Mouse (Mus musculus): ENCODE measurements around the gene Kcnj11. TPM values are rescaled to one million over a fixed set of nuclear protein-coding genes. Genes with fewer than 3 reads are reported as not detected.

Kcnj11 gene
- polyA plus RNA-seq, 1 experiment from 2014 or later, result 0.48 TPM

GRCm38 (mm10) chr7:46099682-46100081 is 882 bp downstream of the Kcnj11 start:
- no peaks in the 10 kb centered on the region for H3K36me3 ChIP-seq
- 85% methylated on average over 13 of the region's 13 CpGs for WGBS
- H3K4me3 ChIP-seq, result no peak overlapping the region; the same call in 1 of the 2 replicates
- H3K27ac ChIP-seq, result no peak overlapping the region
- no peaks in the 10 kb centered on the region for H3K9me3 ChIP-seq
- DNase-seq (ENCODE audit: low spot score), result no peak
- peaks cover 40% of the 10 kb centered on the region for H3K27me3 ChIP-seq (ENCODE audit: insufficient read depth, poor library complexity, severe bottlenecking)
- H3K4me1 ChIP-seq (replicated peaks), result peaks cover 19% of the 10 kb centered on the region

- H3K27ac ChIP-seq, result no peak overlapping the region
- peaks cover 19% of the 10 kb centered on the region for H3K4me1 ChIP-seq (replicated peaks)
- WGBS, result 93% methylated on average over 19 of the region's 19 CpGs
- H3K9me3 ChIP-seq, result no peaks in the 10 kb centered on the region
- no peaks in the 10 kb centered on the region for H3K36me3 ChIP-seq
- DNase-seq (ENCODE audit: low spot score), result no peak
- H3K27me3 ChIP-seq (ENCODE audit: insufficient read depth, poor library complexity, severe bottlenecking), result peaks cover 46% of the 10 kb centered on the region
- H3K4me3 ChIP-seq, result no peak overlapping the region
Observed at GRCm38 (mm10) chr7:46098919-46099286, 1.7 kb downstream of the Kcnj11 start.

- Histone ChIP-seq H3K4me1 (replicated peaks) (peaks cover 19% of the 10 kb centered on the region), H3K36me3 (no peaks in the 10 kb centered on the region), H3K9me3 (no peaks in the 10 kb centered on the region), H3K27me3 (ENCODE audit: insufficient read depth, poor library complexity, severe bottlenecking) (peaks cover 46% of the 10 kb centered on the region), H3K27ac (no peak overlapping the region), H3K4me3 (no peak overlapping the region)
- 87% methylated on average over 19 of the region's 19 CpGs for WGBS
- no peak for DNase-seq (ENCODE audit: low spot score)
Observed at GRCm38 (mm10) chr7:46098221-46098918, 2.2 kb downstream of the Kcnj11 start.

GRCm38 (mm10) chr7:46097319-46097783 is 3.2 kb downstream of the Kcnj11 start:
- no peak overlapping the region for H3K4me3 ChIP-seq
- H3K4me1 ChIP-seq (replicated peaks), result peaks cover 27% of the 10 kb centered on the region
- H3K27me3 ChIP-seq (ENCODE audit: insufficient read depth, poor library complexity, severe bottlenecking), result peaks cover 46% of the 10 kb centered on the region
- no peak overlapping the region for H3K27ac ChIP-seq
- H3K36me3 ChIP-seq, result no peaks in the 10 kb centered on the region
- no peaks in the 10 kb centered on the region for H3K9me3 ChIP-seq
- DNase-seq (ENCODE audit: low spot score), result no peak
- WGBS, result 67% methylated on average over 4 of the region's 4 CpGs

GRCm38 (mm10) chr7:46096136-46096535 is 4.4 kb downstream of the Kcnj11 start:
- no peaks in the 10 kb centered on the region for H3K9me3 ChIP-seq
- H3K4me1 ChIP-seq (replicated peaks), result peaks cover 27% of the 10 kb centered on the region
- no peak overlapping the region for H3K4me3 ChIP-seq
- 2% methylated on average over 4 of the region's 4 CpGs for WGBS
- no peaks in the 10 kb centered on the region for H3K36me3 ChIP-seq
- H3K27me3 ChIP-seq (ENCODE audit: insufficient read depth, poor library complexity, severe bottlenecking), result peaks cover 46% of the 10 kb centered on the region
- H3K27ac ChIP-seq, result no peak overlapping the region
- DNase-seq (ENCODE audit: low spot score), result peak; percentile 74

- no peak for DNase-seq (ENCODE audit: low spot score)
- Histone ChIP-seq H3K27ac (no peak overlapping the region), H3K9me3 (peaks cover 13% of the 10 kb centered on the region; the same call in 1 of the 2 replicates), H3K36me3 (no peaks in the 10 kb centered on the region), H3K27me3 (ENCODE audit: insufficient read depth, poor library complexity, severe bottlenecking) (peaks cover 20% of the 10 kb centered on the region), H3K4me3 (no peak overlapping the region), H3K4me1 (replicated peaks) (peaks cover 12% of the 10 kb centered on the region)
- 23% methylated on average over 8 of the region's 8 CpGs for WGBS
Observed at GRCm38 (mm10) chr7:46092803-46093202, 7.8 kb downstream of the Kcnj11 start.

- no peak for DNase-seq (ENCODE audit: low spot score)
- Histone ChIP-seq H3K4me3 (no peak overlapping the region), H3K27me3 (ENCODE audit: insufficient read depth, poor library complexity, severe bottlenecking) (no peaks in the 10 kb centered on the region), H3K4me1 (replicated peaks) (peaks cover 8% of the 10 kb centered on the region), H3K36me3 (peaks cover 20% of the 10 kb centered on the region), H3K27ac (no peak overlapping the region), H3K9me3 (peaks cover 13% of the 10 kb centered on the region; the same call in 1 of the 2 replicates)
- 92% methylated on average over 6 of the region's 6 CpGs for WGBS
Observed at GRCm38 (mm10) chr7:46088241-46088640, 12.3 kb downstream of the Kcnj11 start.

- WGBS, result 88% methylated on average over 6 of the region's 6 CpGs
- H3K4me1 ChIP-seq (replicated peaks), result no peaks in the 10 kb centered on the region
- no peak overlapping the region for H3K4me3 ChIP-seq
- no peak overlapping the region for H3K27ac ChIP-seq
- peaks cover 13% of the 10 kb centered on the region; the same call in 1 of the 2 replicates for H3K9me3 ChIP-seq
- DNase-seq (ENCODE audit: low spot score), result no peak
- no peaks in the 10 kb centered on the region for H3K27me3 ChIP-seq (ENCODE audit: insufficient read depth, poor library complexity, severe bottlenecking)
- peaks cover 38% of the 10 kb centered on the region for H3K36me3 ChIP-seq
Observed at GRCm38 (mm10) chr7:46086378-46086777, 14.2 kb downstream of the Kcnj11 start.

- WGBS, result 82% methylated on average over 16 of the region's 16 CpGs
- H3K36me3 ChIP-seq, result peaks cover 52% of the 10 kb centered on the region
- H3K9me3 ChIP-seq, result peaks cover 13% of the 10 kb centered on the region; the same call in 1 of the 2 replicates
- no peak for DNase-seq (ENCODE audit: low spot score)
- H3K27ac ChIP-seq, result no peak overlapping the region
- no peaks in the 10 kb centered on the region for H3K4me1 ChIP-seq (replicated peaks)
- H3K4me3 ChIP-seq, result no peak overlapping the region
- H3K27me3 ChIP-seq (ENCODE audit: insufficient read depth, poor library complexity, severe bottlenecking), result no peaks in the 10 kb centered on the region
Observed at GRCm38 (mm10) chr7:46084839-46085513, 15.6 kb downstream of the Kcnj11 start.

GRCm38 (mm10) chr7:46084024-46084423 is 16.5 kb downstream of the Kcnj11 start:
- Histone ChIP-seq H3K36me3 (peaks cover 62% of the 10 kb centered on the region), H3K27ac (no peak overlapping the region), H3K4me1 (replicated peaks) (no peaks in the 10 kb centered on the region), H3K27me3 (ENCODE audit: insufficient read depth, poor library complexity, severe bottlenecking) (no peaks in the 10 kb centered on the region), H3K4me3 (no peak overlapping the region), H3K9me3 (peaks cover 8% of the 10 kb centered on the region; the same call in 1 of the 2 replicates)
- no peak for DNase-seq (ENCODE audit: low spot score)
- 91% methylated on average over 10 of the region's 10 CpGs for WGBS

- no peak overlapping the region for H3K4me3 ChIP-seq
- H3K9me3 ChIP-seq, result no peaks in the 10 kb centered on the region
- H3K27ac ChIP-seq, result no peak overlapping the region
- no peaks in the 10 kb centered on the region for H3K4me1 ChIP-seq (replicated peaks)
- no peaks in the 10 kb centered on the region for H3K27me3 ChIP-seq (ENCODE audit: insufficient read depth, poor library complexity, severe bottlenecking)
- peaks cover 99% of the 10 kb centered on the region for H3K36me3 ChIP-seq
- DNase-seq (ENCODE audit: low spot score), result no peak
- WGBS, result 94% methylated on average over 12 of the region's 12 CpGs
Observed at GRCm38 (mm10) chr7:46077675-46078074, 22.9 kb downstream of the Kcnj11 start.

- WGBS, result 93% methylated on average over 7 of the region's 7 CpGs
- no peak for DNase-seq (ENCODE audit: low spot score)
Observed at GRCm38 (mm10) chr7:46076844-46077243, 23.7 kb downstream of the Kcnj11 start.

GRCm38 (mm10) chr7:46068831-46069230 is 31.7 kb downstream of the Kcnj11 start:
- H3K4me1 ChIP-seq (replicated peaks), result no peaks in the 10 kb centered on the region
- 97% methylated on average over 8 of the region's 8 CpGs for WGBS
- no peak for DNase-seq (ENCODE audit: low spot score)
- H3K27ac ChIP-seq, result no peak overlapping the region
- H3K27me3 ChIP-seq (ENCODE audit: insufficient read depth, poor library complexity, severe bottlenecking), result no peaks in the 10 kb centered on the region
- H3K9me3 ChIP-seq, result no peaks in the 10 kb centered on the region
- peaks cover 100% of the 10 kb centered on the region for H3K36me3 ChIP-seq
- H3K4me3 ChIP-seq, result no peak overlapping the region

More at GRCm38 (mm10) chr7:46076844-46077243, 23.7 kb downstream of the Kcnj11 start:
- H3K36me3 ChIP-seq, result peaks cover 99% of the 10 kb centered on the region
- H3K4me3 ChIP-seq, result no peak overlapping the region
- no peak overlapping the region for H3K27ac ChIP-seq
- no peaks in the 10 kb centered on the region for H3K9me3 ChIP-seq
- H3K27me3 ChIP-seq (ENCODE audit: insufficient read depth, poor library complexity, severe bottlenecking), result no peaks in the 10 kb centered on the region
- H3K4me1 ChIP-seq (replicated peaks), result no peaks in the 10 kb centered on the region
